Mouse (Mus musculus): ENCODE data around the gene Slc13a2. TPM values are rescaled to one million over a fixed set of nuclear protein-coding genes. Genes with fewer than 3 reads are reported as not detected.
A peak's percentile ranks its signal among the peaks of the same experiment; 100 is the strongest.

Slc13a2 gene
- polyA plus RNA-seq (2014; fragmentation: Nextera tagmentation; extraction: Ambion mirVana), result not detected in 2 replicates

DNA sequence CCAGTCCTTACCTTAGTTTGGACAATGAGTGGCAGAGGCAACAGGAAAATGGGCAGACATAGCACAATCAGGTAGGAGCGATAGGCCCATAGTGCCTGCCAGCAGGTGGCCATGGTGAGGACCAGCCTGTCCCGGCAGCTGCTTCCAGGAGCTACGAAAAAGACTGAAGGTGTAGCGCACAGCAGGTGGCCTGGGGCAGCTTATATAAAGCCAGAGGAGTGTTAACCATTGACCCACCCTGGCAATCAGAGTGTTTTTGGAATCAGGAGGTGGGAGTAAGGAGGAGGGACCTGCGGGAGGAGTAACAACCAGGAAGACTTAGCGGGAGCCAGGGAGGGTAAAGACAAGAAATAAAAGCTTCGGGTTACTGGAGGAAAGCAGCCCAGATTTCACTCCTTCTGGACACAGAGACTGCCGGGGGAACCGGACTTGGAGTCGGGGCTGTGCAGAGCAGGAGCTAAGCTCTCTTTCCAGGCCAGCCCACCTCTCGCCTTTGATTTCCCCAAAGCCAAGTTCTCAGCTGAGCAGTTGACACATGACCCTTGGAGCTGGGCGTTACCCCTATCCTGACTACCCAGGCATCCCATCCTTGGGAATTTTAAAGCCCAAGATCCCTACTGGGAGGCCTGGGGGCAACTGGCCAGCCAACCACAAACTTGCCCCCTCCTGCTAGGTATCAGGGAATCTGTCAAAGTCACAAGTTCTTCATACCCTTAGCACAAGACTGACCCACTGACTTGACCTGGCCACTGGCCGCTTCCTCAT, at the start of gene Slc13a2:
TSS of gene Slc13a2 (minus strand) at position 163 of the 765 bp plus-strand sequence.
- WGBS, result 24% methylated on average over 13 of the region's 13 CpGs
- no peak within 1 kb of the TSS for H3K4me3 ChIP-seq (ENCODE audit: low read depth, low read length)
- H3K4me2 ChIP-seq (ENCODE audit: low read depth, low read length), result no peak within 1 kb of the TSS
- DNase-seq (ENCODE audit: low spot score), result no peak
- no peaks in the 10 kb centered on the region for H3K4me1 ChIP-seq (ENCODE audit: control insufficient read depth, insufficient read depth, low read length)
- no peaks in the 10 kb centered on the region for H3K9me3 ChIP-seq (ENCODE audit: control insufficient read depth, low read length)
- no peaks in the 10 kb centered on the region for H3K36me3 ChIP-seq (ENCODE audit: control insufficient read depth, insufficient read depth, low read length)
- H3K27ac ChIP-seq (replicated peaks; ENCODE audit: low read depth, low read length), result no peak within 1 kb of the TSS
- no peak for ATAC-seq (ENCODE audit: low read depth)
- no peaks in the 10 kb centered on the region for H3K27me3 ChIP-seq (replicated peaks; ENCODE audit: control insufficient read depth, insufficient read depth, low read length)
- H3K9ac ChIP-seq (ENCODE audit: low read depth, low read length), result no peak within 1 kb of the TSS

GRCm38 (mm10) chr11:78471326-78472103, 49.5 kb upstream of the Slc13a2 start:
- Histone ChIP-seq H3K27ac (replicated peaks; ENCODE audit: low read depth, low read length) (no peak overlapping the region), H3K4me2 (ENCODE audit: low read depth, low read length) (no peak overlapping the region), H3K36me3 (ENCODE audit: control insufficient read depth, insufficient read depth, low read length) (no peaks in the 10 kb centered on the region), H3K9me3 (ENCODE audit: control insufficient read depth, low read length) (no peaks in the 10 kb centered on the region), H3K9ac (ENCODE audit: low read depth, low read length) (no peak overlapping the region), H3K4me1 (ENCODE audit: control insufficient read depth, insufficient read depth, low read length) (peaks cover 1% of the 10 kb centered on the region; the same call in 1 of the 2 replicates), H3K4me3 (ENCODE audit: low read depth, low read length) (no peak overlapping the region), H3K27me3 (replicated peaks; ENCODE audit: control insufficient read depth, insufficient read depth, low read length) (no peaks in the 10 kb centered on the region)
- 89% methylated on average over 10 of the region's 10 CpGs for WGBS
- ATAC-seq (ENCODE audit: low read depth), result no peak
- no peak for DNase-seq (ENCODE audit: low spot score)

- H3K4me2 ChIP-seq (ENCODE audit: low read depth, low read length), result no peak overlapping the region
- no peak overlapping the region for H3K27ac ChIP-seq (replicated peaks; ENCODE audit: low read depth, low read length)
- no peaks in the 10 kb centered on the region for H3K36me3 ChIP-seq (ENCODE audit: control insufficient read depth, insufficient read depth, low read length)
- no peaks in the 10 kb centered on the region for H3K9me3 ChIP-seq (ENCODE audit: control insufficient read depth, low read length)
- H3K27me3 ChIP-seq (replicated peaks; ENCODE audit: control insufficient read depth, insufficient read depth, low read length), result no peaks in the 10 kb centered on the region
- WGBS, result 44% methylated on average over 3 of the region's 3 CpGs
- 0 out of 2 replicates have a peak overlapping the region, but pooled peaks have one; percentile 8 for H3K9ac ChIP-seq (ENCODE audit: low read depth, low read length)
- DNase-seq (ENCODE audit: low spot score) (no peak), ATAC-seq (ENCODE audit: low read depth) (no peak)
- H3K4me3 ChIP-seq (ENCODE audit: low read depth, low read length), result no peak overlapping the region
- H3K4me1 ChIP-seq (ENCODE audit: control insufficient read depth, insufficient read depth, low read length), result peaks cover 10% of the 10 kb centered on the region
These were observed 45.9 kb upstream of the Slc13a2 start for GRCm38 (mm10) chr11:78467932-78468331.

DNA sequence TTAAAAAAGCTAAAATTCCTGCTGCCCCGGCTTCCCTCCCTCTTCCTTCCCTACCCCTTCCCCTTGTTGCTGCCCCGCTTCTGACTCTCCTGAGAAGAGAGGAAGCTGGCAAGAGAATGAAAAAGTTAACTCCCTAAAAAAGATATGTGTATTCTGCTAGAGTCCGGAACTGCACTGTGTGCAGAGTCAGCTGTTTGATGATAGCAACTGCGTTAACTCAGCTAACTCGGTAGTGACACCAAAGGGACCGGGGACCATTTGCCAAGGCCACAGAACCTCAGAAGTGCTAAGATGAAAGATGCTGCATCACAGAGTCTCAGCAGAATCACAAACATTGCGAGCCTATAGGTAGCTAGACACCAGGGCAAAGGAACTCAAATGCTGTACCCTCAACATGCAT, 45.5 kb upstream of the Slc13a2 start:
- DNase-seq (ENCODE audit: low spot score) (no peak), ATAC-seq (ENCODE audit: low read depth) (no peak)
- Histone ChIP-seq H3K9me3 (ENCODE audit: control insufficient read depth, low read length) (no peaks in the 10 kb centered on the region), H3K9ac (ENCODE audit: low read depth, low read length) (no peak overlapping the region), H3K4me3 (ENCODE audit: low read depth, low read length) (no peak overlapping the region), H3K27ac (replicated peaks; ENCODE audit: low read depth, low read length) (no peak overlapping the region), H3K4me1 (ENCODE audit: control insufficient read depth, insufficient read depth, low read length) (peaks cover 10% of the 10 kb centered on the region), H3K27me3 (replicated peaks; ENCODE audit: control insufficient read depth, insufficient read depth, low read length) (no peaks in the 10 kb centered on the region), H3K36me3 (ENCODE audit: control insufficient read depth, insufficient read depth, low read length) (no peaks in the 10 kb centered on the region), H3K4me2 (ENCODE audit: low read depth, low read length) (no peak overlapping the region)
- 78% methylated on average over 7 of the region's 7 CpGs for WGBS

- Histone ChIP-seq H3K36me3 (ENCODE audit: control insufficient read depth, insufficient read depth, low read length) (no peaks in the 10 kb centered on the region), H3K27me3 (replicated peaks; ENCODE audit: control insufficient read depth, insufficient read depth, low read length) (no peaks in the 10 kb centered on the region), H3K27ac (replicated peaks; ENCODE audit: low read depth, low read length) (peak overlapping the region; percentile 96), H3K4me3 (ENCODE audit: low read depth, low read length) (peak overlapping the region; percentile 78), H3K9ac (ENCODE audit: low read depth, low read length) (peak overlapping the region; percentile 88), H3K9me3 (ENCODE audit: control insufficient read depth, low read length) (peaks cover 4% of the 10 kb centered on the region; the same call in 1 of the 2 replicates), H3K4me2 (ENCODE audit: low read depth, low read length) (peak overlapping the region; percentile 91), H3K4me1 (ENCODE audit: control insufficient read depth, insufficient read depth, low read length) (peaks cover 10% of the 10 kb centered on the region)
- ATAC-seq (ENCODE audit: low read depth) (no peak), DNase-seq (ENCODE audit: low spot score) (no peak)
- WGBS, result 68% methylated on average over 23 of the region's 23 CpGs
These were observed 44.4 kb upstream of the Slc13a2 start for GRCm38 (mm10) chr11:78466242-78466912.

DNA sequence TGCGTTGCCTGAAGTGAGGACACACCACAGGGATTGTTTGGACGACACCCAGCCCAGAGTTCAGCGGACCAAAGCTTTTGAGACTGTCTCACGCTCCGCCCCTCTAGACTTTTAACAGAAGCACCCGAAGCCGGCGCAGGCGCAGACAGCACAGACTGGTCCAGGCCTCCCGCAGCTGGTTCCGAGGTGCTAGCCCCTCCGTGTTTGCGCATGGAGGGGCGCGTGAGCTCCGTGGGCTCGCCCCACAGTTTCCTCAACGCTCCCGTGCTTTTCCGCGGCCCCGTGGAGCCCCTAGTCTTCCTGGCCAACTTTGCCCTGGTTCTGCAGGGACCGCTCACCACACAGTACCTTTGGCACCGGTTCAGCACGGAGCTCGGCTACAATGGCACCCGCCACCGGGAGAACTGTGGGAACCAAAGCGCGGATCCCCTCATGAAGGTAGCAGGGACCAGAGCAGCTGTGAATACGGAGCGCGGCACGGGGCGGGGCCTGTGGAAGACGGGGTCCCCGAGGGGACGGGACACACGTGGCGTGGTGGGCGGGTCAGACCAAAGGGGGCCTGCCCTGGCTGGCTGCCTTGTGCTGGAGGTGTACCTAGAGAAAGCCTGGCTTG, 43.7 kb upstream of the Slc13a2 start, which contains the start of gene Slc46a1:
TSS of gene Slc46a1 (plus strand) at position 130 of the 613 bp plus-strand sequence.
- whole genome bisulfite sequencing, result under 1% methylated on average over 41 of the region's 41 CpGs
- H3K36me3 ChIP-seq (ENCODE audit: control insufficient read depth, insufficient read depth, low read length), result no peaks in the 10 kb centered on the region
- H3K4me3 ChIP-seq (ENCODE audit: low read depth, low read length), result peak within 1 kb of the TSS; percentile 78
- peak; percentile 98 for ATAC-seq (ENCODE audit: low read depth)
- H3K27ac ChIP-seq (replicated peaks; ENCODE audit: low read depth, low read length), result peak within 1 kb of the TSS; percentile 96
- H3K27me3 ChIP-seq (replicated peaks; ENCODE audit: control insufficient read depth, insufficient read depth, low read length), result no peaks in the 10 kb centered on the region
- H3K9me3 ChIP-seq (ENCODE audit: control insufficient read depth, low read length), result peaks cover 4% of the 10 kb centered on the region; the same call in 1 of the 2 replicates
- H3K9ac ChIP-seq (ENCODE audit: low read depth, low read length), result peak within 1 kb of the TSS; percentile 88
- peak; percentile 97 for DNase-seq (ENCODE audit: low spot score)
- H3K4me1 ChIP-seq (ENCODE audit: control insufficient read depth, insufficient read depth, low read length), result peaks cover 10% of the 10 kb centered on the region
- peak within 1 kb of the TSS; percentile 91 for H3K4me2 ChIP-seq (ENCODE audit: low read depth, low read length)

DNA sequence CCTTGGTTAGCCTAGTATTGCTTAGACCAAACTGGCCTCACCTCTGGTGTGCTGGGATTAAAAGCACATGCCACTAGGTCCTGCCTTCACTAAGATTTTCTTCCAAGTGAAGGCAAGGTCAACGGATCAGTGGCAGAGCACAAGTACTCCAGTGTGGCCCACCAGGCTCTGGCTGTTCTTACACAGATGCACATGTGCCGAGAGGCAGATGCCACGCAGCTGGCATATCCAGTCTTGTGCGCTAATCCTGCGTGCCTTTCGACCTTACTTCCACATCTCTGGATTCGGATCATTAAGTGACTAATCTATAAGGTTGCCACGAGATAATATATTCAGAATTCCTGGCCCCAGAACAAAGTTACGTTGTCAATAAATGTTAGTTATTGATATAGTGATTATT, 43.1 kb upstream of the Slc13a2 start:
- H3K9me3 ChIP-seq (ENCODE audit: control insufficient read depth, low read length), result peaks cover 4% of the 10 kb centered on the region; the same call in 1 of the 2 replicates
- peak; percentile 47 for DNase-seq (ENCODE audit: low spot score)

More for the DNA sequence above, 43.1 kb upstream of the Slc13a2 start:
- 19% methylated on average over 9 of the region's 9 CpGs for WGBS
- peaks cover 10% of the 10 kb centered on the region for H3K4me1 ChIP-seq (ENCODE audit: control insufficient read depth, insufficient read depth, low read length)
- peak overlapping the region; percentile 88 for H3K9ac ChIP-seq (ENCODE audit: low read depth, low read length)
- H3K4me2 ChIP-seq (ENCODE audit: low read depth, low read length), result peak overlapping the region; percentile 91
- no peak for ATAC-seq (ENCODE audit: low read depth)
- H3K36me3 ChIP-seq (ENCODE audit: control insufficient read depth, insufficient read depth, low read length), result no peaks in the 10 kb centered on the region
- peak overlapping the region; percentile 78 for H3K4me3 ChIP-seq (ENCODE audit: low read depth, low read length)
- H3K27ac ChIP-seq (replicated peaks; ENCODE audit: low read depth, low read length), result peak overlapping the region; percentile 96
- no peaks in the 10 kb centered on the region for H3K27me3 ChIP-seq (replicated peaks; ENCODE audit: control insufficient read depth, insufficient read depth, low read length)
